Mouse (Mus musculus): ENCODE measurements at regions not wholly inside any gene's neighbourhood (a gene's known extent, or its start where the extent isn't known, plus 50 kb on each side); places are given as distances from the start of the nearest gene placed in this dataset.

GRCm38 (mm10) chr2:106081951-106082350, 78.6 kb upstream of the Dnajc24 start:
- DNase-seq (ENCODE audit: low spot score) (peak; percentile 1), ATAC-seq (ENCODE audit: extremely low read depth, insufficient number of reproducible peaks, low FRiP score, poor library complexity, severe bottlenecking) (peak; percentile 34; the same call in 1 of the 2 replicates)
- no peak overlapping the region for H3K4me3 ChIP-seq (ENCODE audit: low read depth, low read length)
- peaks cover 5% of the 10 kb centered on the region for H3K27me3 ChIP-seq (ENCODE audit: insufficient read depth, low read length)
- H3K4me1 ChIP-seq (ENCODE audit: insufficient read depth, low read depth, low read length), result no peaks in the 10 kb centered on the region
- no peak for TF ChIP-seq GATA2 (IDR thresholded peaks at IDR 0.05; ENCODE audit: borderline replicate concordance, low read depth, low read length)
- TF ChIP-seq POLR2AphosphoS5 (IDR thresholded peaks at IDR 0.05; ENCODE audit: insufficient replicate concordance, low read depth, low read length), result no peak
- TF ChIP-seq CTCF (IDR thresholded peaks at IDR 0.05; ENCODE audit: low read depth, low read length), result peak; percentile 71
- H3K36me3 ChIP-seq (replicated peaks), result no peaks in the 10 kb centered on the region
- H3K9me3 ChIP-seq (replicated peaks), result no peaks in the 10 kb centered on the region

DNA sequence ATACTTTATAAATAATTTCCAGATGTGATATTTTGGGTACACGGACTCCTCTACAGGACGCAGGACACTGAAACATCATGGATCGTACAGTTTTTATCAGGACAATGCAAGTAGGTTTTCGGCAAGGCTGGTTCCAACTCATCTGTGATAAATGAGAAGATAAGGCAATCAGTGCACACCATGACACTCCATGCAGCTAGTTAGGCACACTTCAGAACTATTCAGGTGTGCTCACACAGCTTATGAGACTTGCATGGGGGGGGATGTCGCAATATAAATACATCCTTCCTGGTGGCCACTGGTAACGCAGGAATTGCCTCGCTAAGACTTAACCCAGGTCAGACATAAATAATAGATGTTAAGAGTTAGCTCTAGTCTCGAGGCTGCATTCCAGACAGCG, 77.3 kb upstream of the Dnajc24 start:
- Histone ChIP-seq H3K36me3 (replicated peaks) (no peaks in the 10 kb centered on the region), H3K27me3 (ENCODE audit: insufficient read depth, low read length) (peaks cover 5% of the 10 kb centered on the region), H3K4me3 (ENCODE audit: low read depth, low read length) (no peak overlapping the region), H3K4me1 (ENCODE audit: insufficient read depth, low read depth, low read length) (no peaks in the 10 kb centered on the region), H3K9me3 (replicated peaks) (no peaks in the 10 kb centered on the region)
- no peak for TF ChIP-seq GATA2 (IDR thresholded peaks at IDR 0.05; ENCODE audit: borderline replicate concordance, low read depth, low read length)
- no peak for TF ChIP-seq POLR2AphosphoS5 (IDR thresholded peaks at IDR 0.05; ENCODE audit: insufficient replicate concordance, low read depth, low read length)
- no peak for TF ChIP-seq TAL1 (conservative IDR thresholded peaks at IDR 0.05; ENCODE audit: low read depth, low read length)
- TF ChIP-seq GATA1 (IDR thresholded peaks at IDR 0.05; ENCODE audit: borderline replicate concordance, low read length), result no peak
- TF ChIP-seq CTCF (IDR thresholded peaks at IDR 0.05; ENCODE audit: low read depth, low read length), result no peak
- DNase-seq (ENCODE audit: low spot score) (no peak), ATAC-seq (ENCODE audit: extremely low read depth, insufficient number of reproducible peaks, low FRiP score, poor library complexity, severe bottlenecking) (no peak)

DNA sequence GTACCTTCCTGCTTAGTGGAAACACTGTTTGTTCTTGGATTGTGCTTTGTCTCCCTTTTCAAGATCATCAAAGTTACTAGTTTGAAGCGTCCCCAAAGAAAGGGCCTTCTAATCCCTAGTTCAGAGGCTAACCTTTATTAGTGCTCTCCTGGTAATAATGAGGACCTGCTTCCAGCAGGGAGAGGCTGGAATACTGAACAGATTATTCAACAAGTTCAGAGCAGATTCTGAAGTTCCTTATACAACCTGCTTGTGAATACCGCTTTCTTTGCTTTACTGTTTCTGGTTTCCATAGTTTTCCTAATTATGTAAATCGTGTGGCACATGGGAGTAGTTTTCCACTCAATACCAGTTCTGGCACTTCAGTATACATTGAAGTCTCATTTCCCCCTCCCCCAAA, 75.2 kb upstream of the Dnajc24 start:
- ATAC-seq (ENCODE audit: extremely low read depth, insufficient number of reproducible peaks, low FRiP score, poor library complexity, severe bottlenecking) (no peak), DNase-seq (ENCODE audit: low spot score) (no peak)
- no peaks in the 10 kb centered on the region for H3K36me3 ChIP-seq (replicated peaks)
- H3K4me1 ChIP-seq (ENCODE audit: insufficient read depth, low read depth, low read length), result no peaks in the 10 kb centered on the region
- H3K4me3 ChIP-seq (ENCODE audit: low read depth, low read length), result no peak overlapping the region
- no peaks in the 10 kb centered on the region for H3K9me3 ChIP-seq (replicated peaks)
- no peak for TF ChIP-seq GATA2 (IDR thresholded peaks at IDR 0.05; ENCODE audit: borderline replicate concordance, low read depth, low read length)
- peaks cover under 1% of the 10 kb centered on the region; the same call in 1 of the 2 replicates for H3K27me3 ChIP-seq (ENCODE audit: insufficient read depth, low read length)

DNA sequence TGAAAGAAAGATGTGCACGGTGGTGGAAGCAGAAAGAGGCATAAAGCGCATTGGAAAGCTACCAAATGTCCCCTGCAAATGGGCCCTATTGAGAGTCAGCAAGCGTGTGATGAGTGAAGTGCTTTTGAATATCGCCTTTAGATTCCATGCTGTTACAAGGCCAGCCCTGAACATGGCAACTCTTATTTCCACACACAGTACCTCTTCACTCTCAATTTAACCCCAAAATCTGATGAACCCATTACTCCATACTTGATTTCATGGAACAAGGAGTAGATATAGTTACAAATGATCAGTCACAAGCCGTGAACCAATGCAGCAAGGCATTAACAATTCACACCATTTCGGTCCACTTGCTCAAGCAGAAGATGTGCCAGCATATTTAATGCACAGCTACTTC, 71.1 kb upstream of the Dnajc24 start:
- H3K4me3 ChIP-seq (ENCODE audit: low read depth, low read length), result no peak overlapping the region
- no peaks in the 10 kb centered on the region for H3K9me3 ChIP-seq (replicated peaks)
- TF ChIP-seq GATA2 (IDR thresholded peaks at IDR 0.05; ENCODE audit: borderline replicate concordance, low read depth, low read length) (no peak), POLR2AphosphoS5 (IDR thresholded peaks at IDR 0.05; ENCODE audit: insufficient replicate concordance, low read depth, low read length) (no peak), CTCF (IDR thresholded peaks at IDR 0.05; ENCODE audit: low read depth, low read length) (no peak), TAL1 (conservative IDR thresholded peaks at IDR 0.05; ENCODE audit: low read depth, low read length) (no peak), GATA1 (IDR thresholded peaks at IDR 0.05; ENCODE audit: borderline replicate concordance, low read length) (no peak)
- DNase-seq (ENCODE audit: low spot score), result no peak
- no peaks in the 10 kb centered on the region for H3K36me3 ChIP-seq (replicated peaks)
- H3K4me1 ChIP-seq (ENCODE audit: insufficient read depth, low read depth, low read length), result no peaks in the 10 kb centered on the region
- ATAC-seq (ENCODE audit: extremely low read depth, insufficient number of reproducible peaks, low FRiP score, poor library complexity, severe bottlenecking), result no peak
- H3K27me3 ChIP-seq (ENCODE audit: insufficient read depth, low read length), result no peaks in the 10 kb centered on the region

DNA sequence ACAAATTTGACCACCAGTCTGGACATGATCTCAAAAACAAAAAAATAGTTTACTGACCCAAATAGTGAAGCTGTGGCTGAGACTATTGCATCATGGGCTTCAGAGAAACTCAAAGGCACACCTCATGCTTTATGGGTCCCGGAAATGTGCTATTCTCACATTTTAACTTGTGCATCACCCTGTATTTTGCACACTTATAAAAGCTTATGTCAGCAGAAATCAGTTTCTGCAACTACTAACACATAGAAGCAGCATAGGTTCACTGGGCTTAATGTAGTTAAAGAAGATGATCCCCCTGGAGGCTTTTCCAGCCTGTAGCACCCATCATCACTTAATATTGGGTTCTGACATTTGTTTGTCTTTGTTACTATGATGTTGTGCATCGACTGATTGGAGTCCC, 61.0 kb upstream of the Dnajc24 start:
- no peak for DNase-seq (ENCODE audit: low spot score)
- TF ChIP-seq GATA1 (IDR thresholded peaks at IDR 0.05; ENCODE audit: borderline replicate concordance, low read length), result no peak
- TF ChIP-seq TAL1 (conservative IDR thresholded peaks at IDR 0.05; ENCODE audit: low read depth, low read length), result no peak
- TF ChIP-seq CTCF (IDR thresholded peaks at IDR 0.05; ENCODE audit: low read depth, low read length), result no peak
- no peak for TF ChIP-seq GATA2 (IDR thresholded peaks at IDR 0.05; ENCODE audit: borderline replicate concordance, low read depth, low read length)
- no peak for TF ChIP-seq POLR2AphosphoS5 (IDR thresholded peaks at IDR 0.05; ENCODE audit: insufficient replicate concordance, low read depth, low read length)
- Histone ChIP-seq H3K27me3 (ENCODE audit: insufficient read depth, low read length) (peaks cover 4% of the 10 kb centered on the region), H3K4me3 (ENCODE audit: low read depth, low read length) (no peak overlapping the region), H3K4me1 (ENCODE audit: insufficient read depth, low read depth, low read length) (no peaks in the 10 kb centered on the region), H3K36me3 (replicated peaks) (no peaks in the 10 kb centered on the region), H3K9me3 (replicated peaks) (no peaks in the 10 kb centered on the region)
- ATAC-seq (ENCODE audit: extremely low read depth, insufficient number of reproducible peaks, low FRiP score, poor library complexity, severe bottlenecking), result no peak
